Mouse (Mus musculus): ENCODE results near the gene Olfr177. TPM values are rescaled to one million over a fixed set of nuclear protein-coding genes. Genes with fewer than 3 reads are reported as not detected.

Gene Olfr177
- total RNA-seq (2021) = not detected
- long read RNA-seq, experiment 1 = 0 reads
- long read RNA-seq, experiment 2 = 0 reads

DNA sequence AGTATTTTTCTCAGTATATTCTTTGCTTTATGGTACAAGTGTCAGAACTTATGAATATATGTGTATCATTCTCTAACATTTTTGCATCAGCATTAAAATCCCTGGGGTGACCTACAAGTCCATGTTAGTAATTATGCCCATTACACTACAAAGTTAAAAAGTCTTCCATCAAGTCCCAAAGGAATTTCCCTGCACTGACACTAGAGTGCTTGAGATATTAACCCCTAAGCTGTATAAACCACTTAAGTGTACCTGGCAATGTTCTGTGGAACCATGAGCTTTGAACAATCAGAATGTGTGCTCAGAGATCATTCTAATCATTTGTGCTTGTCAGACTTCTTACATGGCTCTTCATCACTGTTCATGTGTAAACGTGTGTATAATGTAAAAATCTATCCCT, at the start of gene Olfr177:
Gene Olfr177, minus strand, starts transcription at position 101 of the 400 bp plus-strand sequence.
- no peak within 1 kb of the TSS for H3K4me3 ChIP-seq
- no peak within 1 kb of the TSS for H3K27ac ChIP-seq
- TF ChIP-seq CTCF (conservative IDR thresholded peaks at IDR 0.05) = no peak

GRCm38 (mm10) chr16:58891963-58892362, 17.4 kb upstream of the Olfr177 start, which contains the start of gene Olfr178:
Olfr178 (minus strand) TSS chr16:58892063.
- Histone ChIP-seq H3K27ac (no peak within 1 kb of the TSS), H3K4me3 (no peak within 1 kb of the TSS)
- no peak for TF ChIP-seq CTCF (conservative IDR thresholded peaks at IDR 0.05)
- DNase-seq (ENCODE audit: low spot score in 2 of 2) = no peak

More for the DNA sequence above, at the start of gene Olfr177:
- no peak for DNase-seq (ENCODE audit: low spot score in 2 of 2)

GRCm38 (mm10) chr16:58884416-58884815, 9.8 kb upstream of the Olfr177 start:
- Histone ChIP-seq H3K4me3 (no peak overlapping the region), H3K27ac (no peak overlapping the region)
- no peak for TF ChIP-seq CTCF (conservative IDR thresholded peaks at IDR 0.05)
- peak in 1 of 2 experiments; percentile 3 for DNase-seq (ENCODE audit: low spot score in 2 of 2)

DNA sequence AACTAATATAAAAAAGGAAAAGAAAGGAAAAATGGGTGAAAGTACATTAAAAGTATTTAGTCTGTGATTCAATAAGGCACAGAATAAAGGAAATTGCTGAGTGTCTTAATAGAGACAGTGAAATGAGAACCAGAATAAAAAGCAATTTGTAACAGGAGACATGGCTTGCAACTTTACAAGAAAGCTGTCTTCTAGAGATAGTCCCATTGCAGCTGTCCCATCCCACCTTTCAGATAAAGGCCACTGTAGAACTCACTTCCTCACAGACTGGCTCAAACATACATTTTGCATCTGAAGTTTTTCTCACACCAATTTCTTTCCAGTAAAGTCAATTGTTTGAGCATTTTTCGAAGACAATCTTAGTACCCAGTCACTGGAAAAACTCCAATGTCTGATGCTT, 13.1 kb downstream of the Olfr177 start:
- TF ChIP-seq CTCF (conservative IDR thresholded peaks at IDR 0.05) = no peak
- Histone ChIP-seq H3K27ac (no peak overlapping the region), H3K4me3 (no peak overlapping the region)
- DNase-seq (ENCODE audit: low spot score in 2 of 2) = no peak

DNA sequence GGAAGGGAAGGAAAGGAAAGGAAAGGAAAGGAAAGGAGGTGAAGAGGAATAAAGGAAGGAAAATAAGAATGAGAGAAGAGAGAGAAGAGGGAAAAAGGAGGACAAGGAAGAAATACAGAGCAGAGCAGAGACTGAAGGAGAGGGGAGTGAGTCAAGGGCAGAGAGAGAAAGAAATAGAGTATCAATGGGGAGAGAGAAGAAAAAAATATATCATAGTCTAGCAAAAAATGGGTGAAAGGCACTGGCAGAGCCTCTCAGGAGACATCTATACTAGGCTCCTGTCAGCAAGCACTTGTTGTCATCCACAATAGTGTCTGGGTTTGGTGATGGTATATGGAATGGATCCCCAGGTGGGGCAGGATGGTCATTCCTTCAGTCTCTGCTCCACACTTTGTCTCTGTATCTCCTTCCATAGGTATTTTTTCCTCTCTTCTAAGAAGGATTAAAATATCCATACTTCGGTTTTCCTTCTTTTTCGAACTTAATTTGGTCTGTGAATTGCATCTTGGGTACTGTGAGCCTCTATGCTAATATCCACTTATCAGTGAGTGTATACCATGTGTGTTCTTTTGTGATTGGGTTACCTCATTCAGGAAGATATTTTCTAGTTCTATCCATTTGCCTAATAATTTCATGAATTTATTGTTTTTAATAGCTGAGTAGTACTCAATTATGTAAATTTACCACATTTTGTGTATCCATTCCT, 14.4 kb downstream of the Olfr177 start:
- no peak for DNase-seq (ENCODE audit: low spot score in 2 of 2)
- Histone ChIP-seq H3K4me3 (no peak overlapping the region), H3K27ac (no peak overlapping the region)
- TF ChIP-seq CTCF (conservative IDR thresholded peaks at IDR 0.05) = no peak

DNA sequence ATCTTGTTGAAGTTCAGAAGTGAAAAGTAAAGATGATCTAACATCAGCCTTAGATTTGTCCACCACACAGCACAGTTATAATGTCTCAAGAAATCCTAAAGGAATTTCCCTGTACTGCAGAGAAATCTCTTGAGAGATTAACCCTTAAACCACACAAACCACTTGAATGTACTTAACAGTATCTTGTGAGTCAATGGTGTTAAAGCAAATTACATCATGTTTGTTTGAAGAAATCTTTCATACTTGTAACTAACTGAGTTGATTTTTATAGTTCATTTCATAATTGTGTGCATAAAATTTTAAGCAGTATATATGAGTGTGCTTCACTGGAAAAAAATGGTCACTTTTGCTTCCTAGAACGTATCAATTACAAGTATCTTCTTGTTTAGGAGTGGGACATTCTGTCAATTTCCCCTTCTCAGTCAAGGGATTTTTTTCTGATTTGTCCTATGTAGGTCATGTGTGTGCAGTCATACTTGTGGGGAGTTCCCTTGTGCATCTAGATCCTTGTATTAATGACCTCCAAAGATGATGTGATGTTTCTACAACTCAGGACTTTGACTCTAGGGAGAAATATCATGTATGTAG, 47.7 kb downstream of the Olfr177 start, which contains the start of gene Olfr175-ps1:
Gene Olfr175-ps1, minus strand, starts transcription at position 51 of the 588 bp plus-strand sequence.
- TF ChIP-seq CTCF (conservative IDR thresholded peaks at IDR 0.05) = no peak
- no peak for DNase-seq (ENCODE audit: low spot score in 2 of 2)
- Histone ChIP-seq H3K27ac (no peak within 1 kb of the TSS), H3K4me3 (no peak within 1 kb of the TSS)

Other genes starting within 250 kb of the Olfr177 start
- gene E330017A01Rik, start 236.0 kb downstream of the Olfr177 start, total RNA-seq (2021) = not detected
- gene Cpox, start 204.5 kb downstream of the Olfr177 start, total RNA-seq (2021) = 10 to 100 TPM; 48.8 to 58.6 TPM
- gene Gpr15, start 155.7 kb downstream of the Olfr177 start, total RNA-seq (2021) = not detected
- gene Cldnd1, start 146.9 kb downstream of the Olfr177 start, total RNA-seq (2021) = 10 to 100 TPM; 86.0 to 92.5 TPM
- gene Olfr172, start 111.6 kb downstream of the Olfr177 start, total RNA-seq (2021) = not detected
- not detected for gene Olfr173, start 74.5 kb downstream of the Olfr177 start, total RNA-seq (2021)
- gene Olfr175-ps1, start 48.0 kb downstream of the Olfr177 start, total RNA-seq (2021) = not detected
- not detected for gene Olfr178, start 17.3 kb upstream of the Olfr177 start, total RNA-seq (2021)
- not detected for gene Olfr181, start 54.0 kb upstream of the Olfr177 start, total RNA-seq (2021)
- not detected for gene Olfr180, start 54.6 kb upstream of the Olfr177 start, total RNA-seq (2021)
- gene Olfr183, start 120.6 kb upstream of the Olfr177 start, total RNA-seq (2021) = not detected
- gene Olfr186, start 155.5 kb upstream of the Olfr177 start, total RNA-seq (2021) = not detected
- not detected for gene Olfr187, start 165.0 kb upstream of the Olfr177 start, total RNA-seq (2021)
- gene Olfr190, start 203.2 kb upstream of the Olfr177 start, total RNA-seq (2021) = not detected
- not detected for gene Olfr191, start 215.1 kb upstream of the Olfr177 start, total RNA-seq (2021)
- not detected for gene Olfr193, start 237.1 kb upstream of the Olfr177 start, total RNA-seq (2021)
- not detected for gene Olfr194, start 246.3 kb upstream of the Olfr177 start, total RNA-seq (2021)